Mouse (Mus musculus) embryonic facial prominence, embryonic 12.5 days (tissue): ENCODE measurements around the gene Ankib1. TPM values are rescaled to one million over a fixed set of nuclear protein-coding genes. Genes with fewer than 3 reads are reported as not detected.
A peak's percentile ranks its signal among the peaks of the same experiment; 100 is the strongest.
"Not testable (repeated sequence)": the region's sequence is repeated elsewhere in the genome, so short reads cannot be mapped to it uniquely, and the experiment has no call there.

Experiments used
- ATAC-seq: fragments of 200-750 bp; cut with Nextera tagmentation; 2 replicates; pipeline ENCODE4 v1.8.0; 2017; ENCODE audit not compliant: insufficient number of reproducible peaks, insufficient read depth, low FRiP score, low TSS enrichment
- H3K27ac ChIP-seq: fragments of 300-500 bp; sonication (generic); 2 replicates; pipeline ENCODE4 v1.5.1; 2016; ENCODE audit warnings: mild to moderate bottlenecking
- H3K27me3 ChIP-seq: fragments of 300-500 bp; sonication (generic); 2 replicates; pipeline ENCODE4 v1.6.1; 2016; ENCODE audit warnings: mild to moderate bottlenecking, moderate library complexity
- H3K36me3 ChIP-seq: fragments of 300-500 bp; sonication (generic); 2 replicates; pipeline ENCODE4 v1.6.1; 2016; ENCODE audit warnings: mild to moderate bottlenecking
- H3K4me1 ChIP-seq: fragments of 300-500 bp; sonication (generic); 2 replicates; pipeline ENCODE4 v1.6.1; 2016
- H3K4me2 ChIP-seq: fragments of 300-500 bp; sonication (generic); replicated peaks from 2 replicates; pipeline ENCODE4 v1.6.1; 2016; ENCODE audit warnings: mild to moderate bottlenecking, moderate library complexity
- H3K4me3 ChIP-seq: fragments of 300-500 bp; sonication (generic); 2 replicates; pipeline ENCODE4 v1.5.1; 2016; ENCODE audit warnings: mild to moderate bottlenecking
- H3K9ac ChIP-seq: fragments of 300-500 bp; sonication (generic); 2 replicates; pipeline ENCODE4 v1.6.1; 2016; ENCODE audit warnings: mild to moderate bottlenecking, moderate library complexity
- H3K9me3 ChIP-seq: fragments of 300-500 bp; sonication (generic); 2 replicates; pipeline ENCODE4 v1.6.1; 2016; ENCODE audit warnings: mild to moderate bottlenecking, moderate library complexity
- WGBS: fragments of 180-500 bp; shearing (Covaris S2); methylation state at CpG from one replicate; pipeline ENCODE4 v1.1.7; 2016; 5-methylcytosine and 5-hydroxymethylcytosine counted together
- polyA plus RNA-seq: library from polyadenylated mRNA; unstranded; fragments of >200 nt; fragmentation: Nextera tagmentation; extraction: Ambion mirVana; gene quantifications from 2 replicates; pipeline ENCODE4 v1.2.1, GENCODE M21; 2016

The Ankib1 gene
- polyA plus RNA-seq, 1 experiment from 2014 or later, result 19.1 TPM

- no peaks in the 10 kb centered on the region for H3K27me3 ChIP-seq
- H3K9ac ChIP-seq, result no peak overlapping the region
- no peaks in the 10 kb centered on the region for H3K9me3 ChIP-seq
- no peaks in the 10 kb centered on the region for H3K4me1 ChIP-seq
- no peak overlapping the region for H3K27ac ChIP-seq
- H3K4me2 ChIP-seq, result no peak overlapping the region
- WGBS, result 87% methylated on average over 4 of the region's 4 CpGs
- no peak overlapping the region for H3K4me3 ChIP-seq
- no peaks in the 10 kb centered on the region for H3K36me3 ChIP-seq
- no peak for ATAC-seq
These were observed 148.9 kb downstream of the Ankib1 start for GRCm38 (mm10) chr5:3653801-3654200.

- H3K4me1 ChIP-seq, H3K27ac ChIP-seq, H3K4me2 ChIP-seq, H3K9me3 ChIP-seq, H3K4me3 ChIP-seq, H3K36me3 ChIP-seq, H3K27me3 ChIP-seq, ATAC-seq, H3K9ac ChIP-seq: not testable (repeated sequence)
- WGBS, result 94% methylated on average over 15 of the region's 25 CpGs
These were observed 149.7 kb downstream of the Ankib1 start for GRCm38 (mm10) chr5:3652903-3653575.

- no peak overlapping the region for H3K9ac ChIP-seq
- no peak overlapping the region for H3K27ac ChIP-seq
- H3K36me3 ChIP-seq, result no peaks in the 10 kb centered on the region
- H3K4me1 ChIP-seq, result peaks cover under 1% of the 10 kb centered on the region; the same call in 1 of the 2 replicates
- no peak overlapping the region for H3K4me3 ChIP-seq
- no peak overlapping the region for H3K4me2 ChIP-seq
- 85% methylated on average over 5 of the region's 5 CpGs for WGBS
- no peaks in the 10 kb centered on the region for H3K27me3 ChIP-seq
- no peaks in the 10 kb centered on the region for H3K9me3 ChIP-seq
- no peak for ATAC-seq
These were observed 151.1 kb downstream of the Ankib1 start for GRCm38 (mm10) chr5:3651621-3652020.

- no peak for ATAC-seq
- Histone ChIP-seq H3K9ac (no peak within 1 kb of the TSS), H3K4me1 (peaks cover 2% of the 10 kb centered on the region; the same call in 1 of the 2 replicates), H3K9me3 (no peaks in the 10 kb centered on the region), H3K27me3 (no peaks in the 10 kb centered on the region), H3K4me3 (no peak within 1 kb of the TSS), H3K36me3 (no peaks in the 10 kb centered on the region), H3K4me2 (no peak within 1 kb of the TSS), H3K27ac (no peak within 1 kb of the TSS)
- 78% methylated on average over 6 of the region's 6 CpGs for WGBS
These were observed 151.8 kb downstream of the Ankib1 start, which contains the start of gene Tmbim7 for GRCm38 (mm10) chr5:3650881-3651280. Gene Tmbim7 (plus strand): TSS chr5:3651181.

GRCm38 (mm10) chr5:3648849-3649210 lies 153.9 kb downstream of the Ankib1 start:
- Histone ChIP-seq H3K27ac (no peak overlapping the region), H3K4me2 (no peak overlapping the region), H3K9ac (no peak overlapping the region), H3K36me3 (0 out of 2 replicates have a peak, but pooled peaks cover 10% of the 10 kb centered on the region), H3K27me3 (no peaks in the 10 kb centered on the region), H3K9me3 (no peaks in the 10 kb centered on the region), H3K4me3 (no peak overlapping the region), H3K4me1 (peaks cover 9% of the 10 kb centered on the region)
- no peak for ATAC-seq
- WGBS, result 72% methylated on average over 4 of the region's 4 CpGs

GRCm38 (mm10) chr5:3648206-3648848 lies 154.4 kb downstream of the Ankib1 start:
- no peaks in the 10 kb centered on the region for H3K9me3 ChIP-seq
- 50% methylated on average over 4 of the region's 4 CpGs for WGBS
- no peak overlapping the region for H3K9ac ChIP-seq
- H3K36me3 ChIP-seq, result peaks cover 12% of the 10 kb centered on the region; the same call in 1 of the 2 replicates
- H3K4me3 ChIP-seq, result peak overlapping the region; percentile 94
- H3K4me2 ChIP-seq, result peak overlapping the region; percentile 62
- ATAC-seq, result 0 out of 2 replicates have a peak, but pooled peaks have one; percentile 4
- H3K27ac ChIP-seq, result no peak overlapping the region
- H3K27me3 ChIP-seq, result no peaks in the 10 kb centered on the region
- H3K4me1 ChIP-seq, result peaks cover 9% of the 10 kb centered on the region

- Histone ChIP-seq H3K36me3 (peaks cover 15% of the 10 kb centered on the region; the same call in 1 of the 2 replicates), H3K9me3 (no peaks in the 10 kb centered on the region), H3K4me1 (peaks cover 9% of the 10 kb centered on the region), H3K27ac (peak overlapping the region; percentile 91), H3K4me2 (peak overlapping the region; percentile 62), H3K4me3 (peak overlapping the region; percentile 94), H3K9ac (peak overlapping the region; percentile 88), H3K27me3 (no peaks in the 10 kb centered on the region)
- peak; percentile 92 for ATAC-seq
- under 1% methylated on average over 16 of the region's 46 CpGs for WGBS
These were observed 155.0 kb downstream of the Ankib1 start for GRCm38 (mm10) chr5:3647708-3648121.

- Histone ChIP-seq H3K4me2 (peak overlapping the region; percentile 62), H3K9me3 (no peaks in the 10 kb centered on the region), H3K9ac (peak overlapping the region; percentile 88), H3K27me3 (no peaks in the 10 kb centered on the region), H3K27ac (peak overlapping the region; percentile 91), H3K36me3 (peaks cover 18% of the 10 kb centered on the region), H3K4me1 (peaks cover 9% of the 10 kb centered on the region), H3K4me3 (peak overlapping the region; percentile 94)
- WGBS, result under 1% methylated on average over 60 of the region's 60 CpGs
- peak; percentile 83 for ATAC-seq
These were observed 155.6 kb downstream of the Ankib1 start for GRCm38 (mm10) chr5:3646991-3647707.

GRCm38 (mm10) chr5:3646539-3646938 lies 156.2 kb downstream of the Ankib1 start:
- 20% methylated on average over 6 of the region's 6 CpGs for WGBS
- Histone ChIP-seq H3K9me3 (no peaks in the 10 kb centered on the region), H3K36me3 (peaks cover 23% of the 10 kb centered on the region), H3K27ac (no peak overlapping the region), H3K4me1 (peaks cover 9% of the 10 kb centered on the region), H3K4me2 (peak overlapping the region; percentile 62), H3K9ac (peak overlapping the region; percentile 88), H3K27me3 (no peaks in the 10 kb centered on the region), H3K4me3 (peak overlapping the region; percentile 94)
- ATAC-seq, result no peak

- Histone ChIP-seq H3K4me1 (peaks cover 9% of the 10 kb centered on the region), H3K27me3 (no peaks in the 10 kb centered on the region), H3K27ac (no peak overlapping the region), H3K4me3 (no peak overlapping the region), H3K4me2 (peak overlapping the region; percentile 26; the same call in 1 of the 2 replicates), H3K36me3 (peaks cover 32% of the 10 kb centered on the region), H3K9ac (no peak overlapping the region), H3K9me3 (no peaks in the 10 kb centered on the region)
- 58% methylated on average over 6 of the region's 6 CpGs for WGBS
- ATAC-seq, result no peak
These were observed 157.4 kb downstream of the Ankib1 start for GRCm38 (mm10) chr5:3645326-3645725.

- H3K27ac ChIP-seq, result no peak overlapping the region
- no peaks in the 10 kb centered on the region for H3K27me3 ChIP-seq
- WGBS, result 95% methylated on average over 6 of the region's 6 CpGs
- H3K36me3 ChIP-seq, result peaks cover 34% of the 10 kb centered on the region
- no peak overlapping the region for H3K4me3 ChIP-seq
- no peak overlapping the region for H3K4me2 ChIP-seq
- no peak overlapping the region for H3K9ac ChIP-seq
- H3K4me1 ChIP-seq, result peaks cover 9% of the 10 kb centered on the region
- H3K9me3 ChIP-seq, result no peaks in the 10 kb centered on the region
- no peak for ATAC-seq
These were observed 158.1 kb downstream of the Ankib1 start for GRCm38 (mm10) chr5:3644621-3645020.
